Mouse (Mus musculus): ENCODE results near the gene Bach1. TPM values are rescaled to one million over a fixed set of nuclear protein-coding genes. Genes with fewer than 3 reads are reported as not detected.

The Bach1 gene
- total and polyA plus RNA-seq, 3 experiments: 11.4 to 20.9 (median 13.4) TPM

GRCm38 (mm10) chr16:87673155-87673554, 25.6 kb upstream of the Bach1 start:
- no peak overlapping the region for H3K9ac ChIP-seq (ENCODE audit: insufficient read depth, low read depth)
- dilution Hi-C loops (cut with MboI; ENCODE audit: extremely low pct_ligation_motif_present, extremely low pct_unique_long_range_greater_than_20kb, low sequenced_read_pairs) (no loop called here), in situ Hi-C loops (cut with MboI; ENCODE audit: low pct_ligation_motif_present, low pct_unique_long_range_greater_than_20kb, low sequenced_read_pairs) (no loop called here)
- peaks cover 13 to 14% of the 10 kb centered on the region in 2 experiments for H3K4me1 ChIP-seq (ENCODE audit: control insufficient read depth in 1 of 2, insufficient read depth in 2 of 2)
- no peaks in the 10 kb centered on the region for H3K9me3 ChIP-seq (replicated peaks; ENCODE audit: low read length)
- DNase-seq (ENCODE audit: extremely low read depth): no peak
- TF ChIP-seq NRF1 (IDR thresholded peaks at IDR 0.05; ENCODE audit: low read depth, low read length): no peak
- TF ChIP-seq SMC3 (IDR thresholded peaks at IDR 0.05; ENCODE audit: low read depth, low read length): no peak
- no peak for TF ChIP-seq CHD2 (IDR thresholded peaks at IDR 0.05; ENCODE audit: low read length)
- TF ChIP-seq E2F4 (IDR thresholded peaks at IDR 0.05; ENCODE audit: insufficient replicate concordance, low read depth, low read length): no peak
- no peak for TF ChIP-seq BHLHE40 (IDR thresholded peaks at IDR 0.05; ENCODE audit: low read depth, low read length)
- no peak for TF ChIP-seq MAFK (IDR thresholded peaks at IDR 0.05; ENCODE audit: insufficient replicate concordance, low read length)
- TF ChIP-seq ZNF384 (IDR thresholded peaks at IDR 0.05; ENCODE audit: low read depth, low read length): no peak
- TF ChIP-seq CHD1 (IDR thresholded peaks at IDR 0.05; ENCODE audit: low read depth, low read length): no peak
- no peaks in the 10 kb centered on the region for H3K36me3 ChIP-seq (replicated peaks in 1 of 2; ENCODE audit: control insufficient read depth in 1 of 2, insufficient read depth in 1 of 2, low read length in 1 of 2)
- H3K27ac ChIP-seq (ENCODE audit: insufficient read depth, low read depth): no peak overlapping the region
- no peaks in the 10 kb centered on the region for H3K27me3 ChIP-seq (replicated peaks)
- no peak overlapping the region for H3K4me2 ChIP-seq (ENCODE audit: insufficient read depth, low read depth, poor library complexity, severe bottlenecking)
- H3K79me2 ChIP-seq (replicated peaks; ENCODE audit: control insufficient read depth, extremely low read depth, insufficient read depth, poor library complexity, severe bottlenecking): no peaks in the 10 kb centered on the region
- H3K4me3 ChIP-seq (replicated peaks in 1 of 3; ENCODE audit: low read depth in 2 of 3, low read length in 2 of 3, poor library complexity in 1 of 3): no peak overlapping the region

- H3K36me3 ChIP-seq (replicated peaks in 1 of 2; ENCODE audit: control insufficient read depth in 1 of 2, insufficient read depth in 1 of 2, low read length in 1 of 2): no peaks in the 10 kb centered on the region
These were observed 22.6 kb upstream of the Bach1 start for GRCm38 (mm10) chr16:87676182-87676581.

GRCm38 (mm10) chr16:87678667-87679066, 20.1 kb upstream of the Bach1 start:
- no peak for TF ChIP-seq PAX5 (IDR thresholded peaks at IDR 0.05; ENCODE audit: low read length)
- TF ChIP-seq SMC3 (IDR thresholded peaks at IDR 0.05; ENCODE audit: low read depth, low read length): no peak
- no peak for TF ChIP-seq ZNF384 (IDR thresholded peaks at IDR 0.05; ENCODE audit: low read depth, low read length)
- no peak for TF ChIP-seq MAZ (IDR thresholded peaks at IDR 0.05; ENCODE audit: low read depth, low read length)
- TF ChIP-seq ZC3H11A (IDR thresholded peaks at IDR 0.05; ENCODE audit: low read depth, low read length): no peak
- TF ChIP-seq GABPA (IDR thresholded peaks at IDR 0.05; ENCODE audit: insufficient replicate concordance, low read depth, low read length): no peak
- Histone ChIP-seq H3K27me3 (replicated peaks) (no peaks in the 10 kb centered on the region), H3K9ac (ENCODE audit: insufficient read depth, low read depth) (no peak overlapping the region), H3K9me3 (replicated peaks; ENCODE audit: low read length) (no peaks in the 10 kb centered on the region), H3K4me3 (replicated peaks in 1 of 3; ENCODE audit: low read depth in 2 of 3, low read length in 2 of 3, poor library complexity in 1 of 3) (no peak overlapping the region), H3K27ac (ENCODE audit: insufficient read depth, low read depth) (no peak overlapping the region), H3K4me1 (ENCODE audit: control insufficient read depth in 1 of 2, insufficient read depth in 2 of 2) (peaks cover 7 to 8% of the 10 kb centered on the region in 2 experiments), H3K36me3 (replicated peaks in 1 of 2; ENCODE audit: control insufficient read depth in 1 of 2, insufficient read depth in 1 of 2, low read length in 1 of 2) (no peaks in the 10 kb centered on the region), H3K79me2 (replicated peaks; ENCODE audit: control insufficient read depth, extremely low read depth, insufficient read depth, poor library complexity, severe bottlenecking) (no peaks in the 10 kb centered on the region), H3K4me2 (ENCODE audit: insufficient read depth, low read depth, poor library complexity, severe bottlenecking) (no peak overlapping the region)
- in situ Hi-C loops (cut with MboI; ENCODE audit: low pct_ligation_motif_present, low pct_unique_long_range_greater_than_20kb, low sequenced_read_pairs) (no loop called here), dilution Hi-C loops (cut with MboI; ENCODE audit: extremely low pct_ligation_motif_present, extremely low pct_unique_long_range_greater_than_20kb, low sequenced_read_pairs) (no loop called here)
- no peak for DNase-seq (ENCODE audit: extremely low read depth)

More at GRCm38 (mm10) chr16:87676182-87676581, 22.6 kb upstream of the Bach1 start:
- no peak for TF ChIP-seq ZNF384 (IDR thresholded peaks at IDR 0.05; ENCODE audit: low read depth, low read length)
- TF ChIP-seq MAFK (IDR thresholded peaks at IDR 0.05; ENCODE audit: insufficient replicate concordance, low read length): no peak
- TF ChIP-seq ZKSCAN1 (IDR thresholded peaks at IDR 0.05; ENCODE audit: borderline replicate concordance, low read depth, low read length): no peak
- no peak for TF ChIP-seq UBTF (IDR thresholded peaks at IDR 0.05; ENCODE audit: low read depth, low read length)
- no peak for TF ChIP-seq NELFE (IDR thresholded peaks at IDR 0.05; ENCODE audit: low read depth, low read length)
- no peak for TF ChIP-seq CHD2 (IDR thresholded peaks at IDR 0.05; ENCODE audit: low read length)
- no peak for TF ChIP-seq HCFC1 (IDR thresholded peaks at IDR 0.05; ENCODE audit: low read depth, low read length)
- no peak for TF ChIP-seq JUND (conservative IDR thresholded peaks at IDR 0.05; ENCODE audit: low read depth, low read length)
- Histone ChIP-seq H3K4me2 (ENCODE audit: insufficient read depth, low read depth, poor library complexity, severe bottlenecking) (no peak overlapping the region), H3K4me3 (replicated peaks in 1 of 3; ENCODE audit: low read depth in 2 of 3, low read length in 2 of 3, poor library complexity in 1 of 3) (no peak overlapping the region), H3K9ac (ENCODE audit: insufficient read depth, low read depth) (no peak overlapping the region), H3K27me3 (replicated peaks) (no peaks in the 10 kb centered on the region), H3K27ac (ENCODE audit: insufficient read depth, low read depth) (no peak overlapping the region), H3K79me2 (replicated peaks; ENCODE audit: control insufficient read depth, extremely low read depth, insufficient read depth, poor library complexity, severe bottlenecking) (no peaks in the 10 kb centered on the region), H3K9me3 (replicated peaks; ENCODE audit: low read length) (no peaks in the 10 kb centered on the region), H3K4me1 (ENCODE audit: control insufficient read depth in 1 of 2, insufficient read depth in 2 of 2) (peaks cover 7 to 8% of the 10 kb centered on the region in 2 experiments)
- in situ Hi-C loops (cut with MboI; ENCODE audit: low pct_ligation_motif_present, low pct_unique_long_range_greater_than_20kb, low sequenced_read_pairs) (no loop called here), dilution Hi-C loops (cut with MboI; ENCODE audit: extremely low pct_ligation_motif_present, extremely low pct_unique_long_range_greater_than_20kb, low sequenced_read_pairs) (no loop called here)
- DNase-seq (ENCODE audit: extremely low read depth): no peak

All from CH12.LX (cell line).